Mouse (Mus musculus) cerebellum, postnatal 36 days (tissue): ENCODE measurements around the gene Tlx2.

Experiments
- DNase-seq, 2 experiments: peaks; one replicate each; pipeline ENCODE4 v3.0.0; 2021 to 2022; ENCODE audit warnings: mixed read lengths in 2 of 2

Gene Tlx2

DNA sequence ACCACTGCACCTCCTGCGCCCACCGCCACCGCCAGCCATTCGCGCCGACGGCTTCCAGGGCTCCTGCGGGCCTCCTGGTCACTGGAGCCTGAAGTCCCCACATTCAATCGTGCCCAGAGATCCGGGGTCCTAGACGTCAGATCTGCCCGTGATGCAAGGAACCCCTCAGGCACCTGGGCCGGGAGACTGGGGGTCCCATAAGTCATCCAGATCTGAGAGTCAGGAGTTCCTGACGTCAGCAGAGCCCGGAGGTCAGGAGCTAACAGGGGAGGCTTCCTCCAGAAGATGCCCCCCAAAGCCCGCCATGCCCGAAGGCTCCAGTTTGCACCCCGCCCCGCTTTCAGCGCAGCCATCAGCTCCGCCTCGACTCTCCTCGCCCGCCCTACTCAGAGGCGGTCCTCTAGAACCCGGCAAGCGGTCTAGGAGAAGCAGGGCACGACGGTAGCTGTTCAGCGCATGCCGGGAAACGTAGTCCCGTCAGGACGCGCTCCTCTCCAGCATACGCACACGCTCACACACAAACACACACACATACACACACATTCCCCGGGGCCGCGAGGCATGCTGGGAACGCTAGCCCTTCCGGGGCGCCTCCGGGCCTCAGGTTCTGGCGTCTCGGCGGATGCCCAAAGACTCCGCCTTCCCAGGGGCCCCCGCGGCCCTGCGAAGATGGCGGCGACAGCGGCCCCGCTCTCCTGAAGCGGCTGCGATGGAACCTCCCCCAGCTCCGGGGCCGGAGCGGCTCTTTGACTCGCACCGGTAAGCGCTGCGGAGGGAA, 15.8 kb downstream of the Tlx2 start, which contains the start of gene Aup1:
Aup1 (plus strand) TSS at position 448 of the 778 bp plus-strand sequence.
- DNase-seq = peak; percentile 96

DNA sequence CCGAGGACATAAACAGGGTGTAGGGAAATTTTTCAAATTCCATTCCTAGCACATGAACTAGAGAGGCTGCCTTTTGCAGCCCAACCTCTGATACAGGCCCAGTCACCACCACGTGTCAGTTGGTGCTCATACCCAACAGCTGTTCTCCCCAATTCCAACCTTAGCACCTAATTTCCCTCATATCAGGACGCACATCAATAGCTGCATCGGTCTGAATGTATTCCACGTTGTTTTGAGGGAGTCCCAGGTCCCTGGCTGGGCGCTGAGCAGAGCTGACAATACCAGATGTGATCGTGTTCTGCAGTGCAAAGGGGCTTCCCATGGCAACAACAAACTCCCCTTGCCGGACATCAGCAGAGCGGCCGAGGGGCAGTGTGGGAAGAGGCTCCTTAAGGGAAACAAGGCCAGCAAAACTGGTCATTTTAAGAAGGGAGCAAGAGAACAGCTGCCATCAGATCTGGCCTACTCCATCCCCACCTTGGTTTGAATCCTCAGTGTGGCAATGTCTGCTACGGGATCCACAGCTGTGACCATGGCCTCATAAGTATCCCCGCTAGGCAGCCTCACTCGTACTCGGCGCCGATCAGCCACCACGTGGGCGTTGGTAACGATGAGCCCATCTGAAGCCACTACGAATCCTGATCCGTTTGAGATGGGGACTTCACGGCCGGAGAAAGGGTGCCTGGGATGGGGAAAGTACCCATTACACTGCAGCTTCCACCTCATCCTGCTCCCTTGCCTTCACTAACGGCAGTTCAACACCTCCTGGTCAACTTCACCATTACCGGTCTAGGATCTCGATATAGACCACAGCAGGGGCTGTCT, 16.7 kb downstream of the Tlx2 start:
- peak in 1 of 2 experiments; percentile 25 for DNase-seq

DNA sequence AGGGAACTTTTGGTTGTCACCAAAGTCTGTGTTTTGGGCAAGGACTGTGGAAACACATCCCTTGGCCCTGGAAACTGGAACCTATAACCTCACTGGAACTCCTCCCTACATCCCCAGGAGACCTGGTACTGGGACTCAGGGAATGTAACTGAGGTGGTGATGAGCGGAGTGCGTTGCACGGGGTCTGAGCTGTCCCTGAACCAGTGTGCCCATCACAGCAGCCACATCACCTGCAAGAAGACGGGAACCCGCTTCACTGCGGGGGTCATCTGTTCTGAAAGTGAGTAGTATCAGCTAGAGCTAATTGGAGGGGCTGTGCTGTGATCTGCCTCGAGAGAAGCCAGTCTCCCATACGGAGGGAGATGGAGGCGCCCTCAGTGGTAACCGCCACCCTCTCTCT, 20.7 kb downstream of the Tlx2 start:
- no peak for DNase-seq

DNA sequence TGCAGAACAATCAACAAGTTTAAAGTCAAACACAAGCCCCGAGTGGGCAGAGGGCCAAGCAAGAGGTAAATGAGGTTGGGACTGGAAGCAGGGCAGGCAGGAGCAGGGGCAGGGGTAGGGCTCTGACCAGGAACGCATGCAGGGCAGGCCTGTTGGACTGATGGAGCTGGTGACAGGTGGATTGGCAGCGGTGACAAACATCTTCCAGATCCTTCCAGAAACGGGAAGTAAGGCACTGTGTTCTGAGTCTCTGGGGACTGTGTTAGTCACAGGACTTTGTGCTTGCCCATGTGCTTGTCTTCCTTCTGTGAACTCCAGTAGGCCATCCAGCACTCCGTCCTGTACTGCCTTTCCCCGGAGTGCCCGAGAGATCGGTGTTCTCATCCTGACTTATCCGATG, 25.4 kb downstream of the Tlx2 start:
- DNase-seq = no peak

DNA sequence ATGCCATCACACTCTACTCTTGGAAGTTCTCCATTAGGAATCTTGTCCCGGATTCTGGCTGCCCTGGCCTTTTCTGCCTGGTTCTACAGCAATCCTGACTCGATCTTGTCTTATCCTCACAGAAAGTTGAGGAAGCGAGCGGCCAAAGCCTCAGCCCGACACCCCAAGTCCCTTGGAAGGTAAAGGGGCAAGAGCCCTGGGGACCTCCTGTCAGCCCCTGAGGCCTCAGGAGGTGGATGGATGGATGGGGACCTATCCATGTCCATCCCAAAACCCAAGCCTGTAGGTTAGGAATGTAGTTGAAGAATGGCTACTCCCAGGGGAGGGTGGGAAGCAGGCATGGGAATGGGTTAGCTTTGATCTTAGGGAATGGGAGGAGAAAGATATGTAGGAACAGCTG, 26.1 kb downstream of the Tlx2 start:
- no peak for DNase-seq

DNA sequence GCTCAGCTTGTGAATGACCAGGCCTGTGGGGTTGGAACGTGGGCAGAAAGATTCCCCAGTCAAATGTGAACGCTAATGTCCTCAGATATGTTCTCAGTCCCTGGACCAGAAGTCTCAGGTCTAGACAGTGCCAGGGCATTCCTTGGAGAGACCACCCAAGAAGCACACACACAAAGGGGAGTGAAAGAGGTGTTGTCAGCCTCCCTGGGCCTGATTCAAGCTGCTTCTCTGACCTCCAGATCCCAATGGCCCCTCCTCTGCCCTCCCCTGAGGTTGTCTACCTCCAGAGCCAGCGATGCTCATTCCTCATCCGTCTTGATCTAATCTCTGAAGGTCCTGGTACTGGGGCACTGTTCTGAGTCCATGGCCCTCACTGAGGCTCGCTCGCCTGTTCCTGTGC, 26.5 kb downstream of the Tlx2 start:
- DNase-seq = no peak

DNA sequence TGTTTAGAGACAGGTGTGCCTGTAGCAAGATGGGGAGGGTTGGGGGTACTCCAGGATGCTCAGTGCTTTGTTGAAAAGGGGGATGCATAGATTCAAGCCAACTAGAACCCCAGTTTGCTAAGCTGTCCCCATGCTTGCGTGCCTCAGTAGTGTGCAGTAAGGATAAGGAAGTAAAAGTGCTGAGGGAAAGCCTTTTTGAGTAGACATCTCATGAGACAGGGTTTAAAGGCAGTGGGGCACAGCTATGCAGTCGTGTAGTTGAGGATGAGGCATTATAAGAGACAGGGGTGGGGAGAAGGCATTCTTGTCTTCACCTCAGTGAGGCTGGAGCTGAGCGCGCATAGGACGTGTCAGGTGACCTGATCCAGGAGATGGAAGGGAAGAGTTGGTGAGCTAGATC, 29.5 kb downstream of the Tlx2 start:
- no peak for DNase-seq

DNA sequence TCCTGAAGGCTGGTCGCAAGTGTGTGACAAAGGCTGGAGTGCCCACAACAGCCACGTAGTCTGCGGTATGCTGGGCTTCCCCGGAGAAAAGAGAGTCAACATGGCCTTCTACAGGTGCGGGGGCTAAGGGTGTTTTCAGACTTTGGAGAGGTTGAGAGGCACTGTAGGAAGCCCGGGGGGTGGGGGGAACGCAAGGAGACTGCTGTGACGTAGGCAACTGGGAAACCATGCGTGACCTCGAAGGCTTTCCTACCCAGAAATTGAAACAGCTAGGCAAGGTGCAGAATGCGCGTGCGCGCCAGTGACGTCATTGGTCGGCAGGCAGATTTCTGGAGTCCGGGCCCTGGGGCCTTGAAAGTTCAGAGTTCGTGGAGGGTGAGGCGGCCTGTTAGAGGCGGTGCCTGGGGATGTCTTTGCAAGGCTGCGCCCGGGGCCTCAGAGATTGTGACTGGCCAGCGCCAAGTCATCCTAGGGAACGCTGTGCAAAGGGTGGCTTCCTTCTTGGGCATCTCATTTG, 31.5 kb downstream of the Tlx2 start:
- DNase-seq = peak; percentile 91 to 92

DNA sequence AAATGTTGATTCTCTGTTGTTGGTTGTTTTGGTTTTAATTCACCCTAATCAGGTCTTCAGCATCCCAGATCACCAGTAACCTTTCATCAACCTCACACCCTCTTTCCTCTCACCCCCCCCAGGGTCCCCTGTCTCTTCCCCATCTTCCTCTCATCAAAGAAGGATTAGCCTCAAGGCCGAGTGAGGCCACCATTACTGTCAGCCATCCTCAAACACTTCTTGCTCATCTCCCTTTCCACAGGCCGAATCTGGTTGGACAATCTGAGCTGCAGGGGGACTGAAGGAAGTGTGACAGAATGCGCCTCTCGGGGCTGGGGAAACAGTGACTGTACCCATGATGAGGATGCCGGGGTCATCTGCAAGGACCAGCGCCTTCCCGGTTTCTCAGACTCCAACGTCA, 32.9 kb downstream of the Tlx2 start:
- DNase-seq = no peak

DNA sequence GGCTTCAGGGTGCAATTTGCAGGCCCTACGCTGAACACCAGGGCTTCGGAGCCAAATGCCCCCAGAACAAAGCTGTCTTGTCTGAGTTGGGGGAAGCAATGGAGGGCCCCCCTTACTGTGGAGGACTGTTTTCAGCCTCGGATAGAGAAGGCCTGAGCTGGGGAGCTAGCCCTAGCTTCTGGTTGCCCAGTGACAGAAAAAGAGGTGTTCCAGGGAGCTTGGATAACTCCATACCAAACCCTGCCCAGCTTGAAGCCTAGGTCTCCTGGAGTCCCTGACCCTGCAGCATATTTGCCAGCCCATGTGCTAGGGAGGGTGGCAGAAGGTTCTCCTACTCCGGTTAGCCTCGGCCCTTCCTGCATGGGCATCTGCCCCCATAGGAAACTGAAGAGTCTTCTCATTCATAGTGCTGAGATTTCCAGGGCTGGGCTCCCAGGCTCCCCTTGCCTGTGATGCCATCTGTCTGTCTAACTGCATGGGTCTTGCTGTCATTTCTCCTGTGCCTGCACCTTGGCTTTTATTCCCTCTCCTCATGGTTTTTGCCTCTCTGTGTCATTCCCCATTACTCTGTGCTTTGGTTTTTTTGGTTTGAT, 35.5 kb downstream of the Tlx2 start:
- DNase-seq = no peak

DNA sequence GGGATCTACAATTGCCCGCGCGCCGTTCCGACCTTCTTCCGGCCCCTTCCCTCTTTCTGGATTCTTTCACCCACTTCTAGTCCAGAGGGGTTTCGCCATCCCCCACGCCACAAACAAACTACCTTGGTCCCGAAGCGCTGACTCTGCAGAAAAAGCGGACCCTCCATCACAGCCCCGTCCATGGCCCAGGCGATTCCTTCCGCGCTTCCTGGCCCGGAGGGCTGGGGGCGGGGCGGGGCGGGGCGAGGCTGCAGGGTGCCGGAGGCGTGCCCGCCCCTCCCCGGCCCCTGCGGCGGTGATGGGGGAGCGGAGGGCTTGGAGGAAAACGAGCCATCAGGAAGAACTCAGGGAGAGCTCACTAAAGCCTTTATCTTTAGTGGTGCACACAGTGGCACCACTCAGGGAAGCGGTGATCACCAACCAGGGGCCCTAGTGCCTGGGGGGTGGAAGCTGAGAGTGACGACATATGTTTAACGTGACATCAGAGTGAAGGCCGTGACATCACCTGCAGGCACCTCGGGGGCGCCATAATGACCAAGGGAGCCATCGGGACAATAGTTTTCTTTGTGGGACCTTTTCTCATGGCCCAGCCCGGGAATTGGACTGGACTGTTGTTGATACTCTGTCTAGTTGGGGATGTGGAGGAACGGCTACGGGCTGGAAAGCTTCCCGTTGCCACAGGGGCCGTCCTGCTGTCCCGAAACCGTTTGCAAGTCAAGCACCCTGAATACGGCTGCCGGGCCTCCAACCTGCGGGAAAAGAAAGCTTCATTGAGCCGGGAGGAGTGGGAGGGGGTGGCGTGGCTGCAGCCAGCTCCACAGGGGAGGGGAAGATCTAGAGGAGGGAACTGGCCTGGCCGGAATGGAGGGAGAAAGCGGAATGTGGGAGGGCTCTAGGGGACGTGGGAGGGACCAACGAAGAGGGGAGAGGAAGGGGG, 36.6 kb downstream of the Tlx2 start, which contains the start of the genes Dok1 and Loxl3:
Dok1 (minus strand) TSS at position 223 of the 937 bp plus-strand sequence.
Loxl3 (plus strand) TSS at position 925 of the 937 bp plus-strand sequence.
- no peak for DNase-seq

DNA sequence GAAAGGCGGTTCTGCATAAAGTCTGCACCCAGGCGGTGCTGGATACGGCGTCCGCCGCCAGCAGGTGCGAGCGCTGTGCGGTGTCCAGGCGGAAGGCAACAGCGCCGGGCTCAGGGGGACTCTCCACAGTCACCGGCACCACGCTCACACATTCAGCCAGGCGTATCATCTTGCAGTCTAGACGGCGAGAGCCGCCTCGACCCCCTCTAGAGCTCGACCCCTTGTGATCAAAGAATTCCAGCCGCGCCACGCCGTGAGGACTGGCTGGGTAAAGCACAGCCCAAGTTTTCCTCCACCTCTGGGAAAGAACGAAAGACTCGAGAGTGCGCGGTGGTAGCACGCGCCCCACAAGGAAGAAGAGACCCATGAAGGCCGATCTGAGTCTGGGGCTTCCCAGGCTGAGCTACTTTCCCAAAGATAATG, 37.3 kb downstream of the Tlx2 start:
- DNase-seq = no peak

DNA sequence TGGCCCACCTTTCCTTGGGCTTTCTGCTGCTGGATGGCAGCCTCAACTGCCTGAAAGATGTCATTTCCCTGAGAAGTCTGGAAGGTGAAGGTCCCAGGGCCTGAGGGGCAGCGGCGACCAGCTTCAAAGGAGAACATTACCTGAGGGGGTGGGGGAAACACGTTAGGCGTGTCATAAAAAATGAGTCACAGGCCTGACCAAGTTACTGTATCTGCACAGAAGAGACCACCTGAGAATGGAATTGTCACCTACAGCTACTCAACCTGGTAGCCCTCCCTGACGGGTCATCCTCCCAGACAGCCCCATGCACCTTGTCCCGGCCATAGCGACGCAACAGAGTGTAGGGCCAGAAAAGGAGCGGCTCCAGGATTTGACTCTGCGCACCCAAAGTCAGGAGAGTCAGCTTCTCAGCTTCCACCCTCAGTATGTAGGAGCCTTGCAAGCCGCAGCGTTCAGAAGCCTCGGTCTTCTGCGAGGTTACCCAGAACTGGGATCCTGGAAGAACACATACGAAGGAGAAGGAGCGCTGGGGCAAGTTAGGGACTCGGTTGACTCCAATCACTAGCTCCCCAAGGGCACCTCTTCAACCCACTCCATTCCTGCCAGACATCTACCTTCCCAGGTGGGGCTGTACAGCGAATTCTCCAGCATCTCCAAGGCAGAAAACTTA, 38.0 kb downstream of the Tlx2 start:
- DNase-seq = no peak

DNA sequence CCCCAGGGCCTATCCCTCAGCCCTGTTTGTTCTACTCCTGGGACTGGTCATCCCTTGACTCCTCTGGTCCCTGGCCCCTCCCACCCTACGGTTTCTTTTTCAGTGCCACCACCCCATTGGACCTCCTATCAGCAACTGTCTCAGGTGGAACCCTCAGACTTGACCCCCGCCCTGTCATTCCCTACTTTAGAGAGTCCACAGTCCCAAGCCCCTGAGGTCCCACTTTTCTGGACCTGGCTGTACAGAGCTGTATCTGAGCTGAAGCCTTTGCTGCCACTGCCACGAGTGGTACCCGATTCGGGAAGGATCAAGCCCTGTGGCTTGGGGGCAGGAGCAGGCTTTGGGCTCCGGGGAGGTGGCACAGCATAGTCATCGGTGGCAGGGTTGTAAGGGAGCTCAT, 39.0 kb downstream of the Tlx2 start:
- DNase-seq = no peak

DNA sequence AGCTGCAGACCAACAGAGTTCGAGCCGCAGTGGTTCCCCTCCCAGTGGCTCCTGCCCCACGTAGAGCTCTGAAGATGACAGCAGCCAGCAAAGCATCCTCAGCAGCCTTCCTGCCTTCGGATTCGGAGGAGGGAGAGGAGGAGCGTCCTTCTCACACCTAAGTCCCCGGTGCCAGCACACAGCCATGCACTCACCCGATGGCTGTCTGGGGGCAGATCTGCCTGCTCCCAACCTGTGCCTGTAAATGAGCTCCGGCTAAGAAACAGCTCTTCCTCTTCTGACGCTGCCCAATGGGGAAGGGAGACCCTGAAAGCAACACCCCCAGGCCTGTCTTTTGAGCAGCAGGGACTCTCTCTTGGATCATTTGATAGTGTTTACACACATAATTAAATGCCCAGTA, 40.3 kb downstream of the Tlx2 start:
- DNase-seq = no peak

DNA sequence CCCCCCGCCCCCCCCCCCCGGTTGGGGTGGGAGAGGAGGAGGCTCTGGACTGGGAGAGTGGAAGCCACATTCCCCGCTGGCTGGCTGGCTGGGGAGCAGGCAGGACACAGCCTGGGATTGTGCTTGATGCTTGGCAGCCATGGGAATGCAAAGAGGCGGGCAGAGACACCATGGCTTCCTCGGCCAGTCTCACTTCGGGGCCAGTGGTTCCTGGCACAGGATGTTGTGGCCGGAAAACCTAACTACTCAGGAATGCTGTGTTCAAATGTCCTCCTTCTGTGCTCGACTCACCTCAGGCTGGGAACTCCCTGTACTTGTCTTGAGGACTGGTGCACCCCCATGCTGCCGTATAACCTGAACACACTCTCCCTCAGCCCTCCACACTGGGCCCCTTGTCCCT, 42.4 kb downstream of the Tlx2 start:
- no peak for DNase-seq

DNA sequence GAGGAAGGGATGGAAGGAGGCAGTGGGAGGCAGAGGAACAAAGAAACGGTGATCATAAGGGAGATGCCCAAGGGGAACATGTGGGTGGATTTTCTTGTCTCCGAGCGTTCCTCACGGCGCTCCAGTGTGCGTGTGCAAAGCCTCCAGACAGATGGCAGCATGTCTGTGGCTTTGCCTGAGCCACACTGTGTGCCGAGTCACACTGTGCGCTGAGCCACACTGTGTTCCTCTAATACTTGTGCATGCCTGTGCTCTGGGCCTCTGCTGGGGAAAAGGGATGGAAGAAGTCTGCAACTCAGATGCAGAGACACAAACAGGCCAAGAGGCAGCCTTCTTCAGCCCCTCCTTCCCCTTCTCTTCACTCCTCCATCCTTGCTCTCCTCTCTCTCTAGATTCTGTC, 42.8 kb downstream of the Tlx2 start:
- DNase-seq = no peak

DNA sequence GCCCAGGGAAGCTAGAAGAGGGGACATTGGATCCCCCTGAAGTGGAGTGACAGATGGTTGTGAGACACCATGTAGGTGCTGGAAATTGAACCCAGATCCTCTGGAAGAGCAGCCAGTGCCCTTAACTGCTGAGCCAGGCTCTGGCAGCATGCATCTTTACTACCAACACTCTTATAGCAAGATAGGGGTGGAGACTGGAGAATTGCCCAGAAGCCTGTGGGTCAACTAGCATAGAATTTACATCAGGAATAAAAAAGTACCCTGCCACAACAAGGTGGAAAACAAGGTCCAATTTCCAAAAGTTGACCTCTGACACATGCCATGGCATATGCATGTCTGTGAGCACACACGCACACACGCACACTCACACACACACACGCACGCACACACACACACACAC, 44.9 kb downstream of the Tlx2 start:
- DNase-seq = no peak

DNA sequence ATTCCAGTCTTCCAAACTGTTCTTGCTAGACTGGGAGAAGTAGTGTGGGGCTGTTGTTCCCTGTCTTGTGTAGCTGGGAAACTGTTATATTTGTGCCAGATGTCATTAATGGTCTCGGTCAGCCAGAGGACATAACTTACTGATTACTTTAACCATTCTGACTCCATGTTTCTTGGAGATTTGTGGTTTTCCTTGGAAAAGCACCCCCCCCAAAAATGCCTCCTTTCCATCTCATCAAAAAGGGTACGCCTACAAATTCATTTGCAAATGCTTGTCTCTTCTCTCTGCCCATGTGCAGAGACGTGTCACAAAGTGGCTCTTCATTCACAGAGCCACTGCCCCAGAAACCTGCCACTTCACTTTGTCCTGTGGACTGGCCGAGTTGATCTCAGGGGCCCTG, 45.7 kb downstream of the Tlx2 start:
- no peak for DNase-seq

DNA sequence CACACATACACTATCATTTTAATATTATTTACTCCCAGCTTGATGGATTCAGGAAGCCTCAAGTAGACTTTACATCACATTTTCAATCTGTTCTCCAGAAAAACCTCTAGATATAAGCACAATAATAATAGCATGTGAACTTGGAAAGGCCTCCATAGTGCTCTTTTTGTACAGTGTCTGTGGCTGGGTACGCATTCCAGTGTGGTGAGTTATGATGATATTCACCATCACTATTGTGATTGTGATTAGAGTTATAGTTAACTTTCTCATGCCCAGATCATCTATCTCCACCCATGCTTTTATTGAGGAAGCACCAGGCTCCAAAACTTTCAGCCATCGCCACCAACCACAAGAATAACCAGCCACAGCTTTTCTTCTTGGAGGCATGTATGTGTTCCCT, 46.3 kb downstream of the Tlx2 start:
- no peak for DNase-seq

DNA sequence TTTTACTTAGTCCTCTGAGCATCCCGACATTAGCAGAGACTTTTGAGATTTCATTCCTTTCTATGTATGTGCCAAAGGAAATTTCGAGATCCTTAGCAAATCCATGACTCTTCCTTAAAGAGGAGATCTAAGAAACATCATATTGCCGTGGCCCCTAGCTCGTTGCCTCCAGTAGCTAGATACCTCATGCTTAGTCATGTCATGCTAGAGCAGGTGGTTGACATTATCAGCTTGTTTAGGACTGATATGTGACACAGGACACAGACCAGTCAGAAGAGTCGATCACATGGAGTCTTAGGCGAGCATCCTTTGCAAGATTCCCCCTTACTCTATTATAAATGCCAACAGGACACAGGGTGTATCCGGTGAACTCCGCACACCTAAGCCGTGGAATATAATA, 47.1 kb downstream of the Tlx2 start:
- DNase-seq = no peak
